ENCODE assay signal across 9 mouse cellular contexts in the genomic region with DNA sequence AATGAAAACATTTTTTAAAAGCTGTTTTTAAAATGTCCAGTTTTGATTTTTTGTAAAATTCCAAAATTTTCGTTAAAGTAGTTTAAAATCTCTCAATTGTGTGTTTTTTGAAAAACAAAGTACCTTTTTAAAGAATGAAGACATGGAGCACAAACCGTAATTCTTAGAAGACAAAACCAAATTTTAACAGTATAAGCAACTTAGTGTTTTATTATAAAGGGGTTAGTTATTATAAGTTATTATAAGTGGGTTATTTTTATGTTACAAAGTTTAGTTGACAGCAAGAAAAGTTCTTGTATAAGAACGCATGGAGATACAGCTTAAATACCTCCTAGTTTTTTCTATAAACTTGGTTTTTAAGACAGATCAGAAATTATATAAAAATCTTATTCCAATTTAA. TPM values are rescaled to one million over a fixed set of nuclear protein-coding genes. Genes with fewer than 3 reads are reported as not detected.
A peak's percentile ranks its signal among the peaks of the same experiment; 100 is the strongest.
DNase-seq lines count a peak whose midpoint lies in the region; ATAC-seq and TF ChIP-seq lines count a peak whose summit lies in the region.
"Had no signal": no experiment of that assay in that cellular context is flagged by ENCODE, and none has a peak within 500 bp of the region (broad histone marks: within the 10 kb centered on the region; RNA-seq: fewer than 3 reads in every experiment).

No protein-coding gene starts in this region.

- WGBS in heart, embryonic 13.5 days = 80% methylated on average over 3 of the region's 3 CpGs
- WGBS in forebrain, embryonic 12.5 days = 92% methylated on average over 3 of the region's 3 CpGs
- WGBS in liver, embryonic 15.5 days (ENCODE audit: insufficient replicate concordance) = 46% methylated on average over 3 of the region's 3 CpGs

- dilution Hi-C loops in CH12.LX (cut with MboI; ENCODE audit: extremely low pct_ligation_motif_present, extremely low pct_unique_long_range_greater_than_20kb, low sequenced_read_pairs) = no loop called here

- peak overlapping the region; percentile 64 for H3K4me3 ChIP-seq in heart, embryonic 13.5 days
- H3K4me3 ChIP-seq in CH12.LX (replicated peaks in 1 of 3; ENCODE audit: low read depth in 2 of 3, low read length in 2 of 3, poor library complexity in 1 of 3) = peak overlapping the region; percentile 66 to 98 (median 71)
- no peak overlapping the region for H3K4me3 ChIP-seq in forebrain, embryonic 12.5 days (replicated peaks)
- peak overlapping the region; percentile 61 for H3K4me3 ChIP-seq in liver, embryonic 15.5 days (replicated peaks)

- peaks cover 45% of the 10 kb centered on the region for H3K79me2 ChIP-seq in CH12.LX (replicated peaks; ENCODE audit: control insufficient read depth, extremely low read depth, insufficient read depth, poor library complexity, severe bottlenecking)

- in situ Hi-C loops in CH12.LX (cut with MboI; ENCODE audit: low pct_ligation_motif_present, low pct_unique_long_range_greater_than_20kb, low sequenced_read_pairs) = no loop called here

- no peaks in the 10 kb centered on the region for H3K36me3 ChIP-seq in heart, embryonic 13.5 days
- peaks cover 11 to 23% of the 10 kb centered on the region in 2 experiments for H3K36me3 ChIP-seq in CH12.LX (replicated peaks in 1 of 2; ENCODE audit: control insufficient read depth in 1 of 2, insufficient read depth in 1 of 2, low read length in 1 of 2)
- no peaks in the 10 kb centered on the region for H3K36me3 ChIP-seq in forebrain, embryonic 12.5 days (replicated peaks)
- H3K36me3 ChIP-seq in liver, embryonic 15.5 days (replicated peaks) = 0 out of 2 replicates have a peak, but pooled peaks cover 2% of the 10 kb centered on the region

- no peak for DNase-seq in heart, adult 11 months
- DNase-seq in CH12.LX (ENCODE audit: extremely low read depth) = no peak
- DNase-seq in frontal cortex, postnatal 36 days (ENCODE audit: low spot score in 2 of 2) = no peak
- DNase-seq in embryo, embryonic 10 days (ENCODE audit: low spot score) = no peak

- no peak for TF ChIP-seq CTCF in CH12.LX (conservative IDR thresholded peaks at IDR 0.05 in 1 of 2, IDR thresholded peaks at IDR 0.05 in 1 of 2; ENCODE audit: low read depth in 2 of 2, low read length in 2 of 2)

- H3K4me1 ChIP-seq in heart, embryonic 13.5 days = no peaks in the 10 kb centered on the region
- H3K4me1 ChIP-seq in CH12.LX (ENCODE audit: control insufficient read depth in 1 of 2, insufficient read depth in 2 of 2) = peaks cover 2 to 24% of the 10 kb centered on the region in 2 experiments; a peak in 3 of 4 replicates
- H3K4me1 ChIP-seq in forebrain, embryonic 12.5 days = peaks cover 8% of the 10 kb centered on the region
- H3K4me1 ChIP-seq in liver, embryonic 15.5 days (replicated peaks) = peaks cover 12% of the 10 kb centered on the region

- H3K9ac ChIP-seq in heart, embryonic 13.5 days = peak overlapping the region; percentile 77; the same call in 1 of the 2 replicates
- peak overlapping the region; percentile 95 for H3K9ac ChIP-seq in CH12.LX (ENCODE audit: insufficient read depth, low read depth)
- H3K9ac ChIP-seq in forebrain, embryonic 12.5 days = no peak overlapping the region
- H3K9ac ChIP-seq in liver, embryonic 15.5 days = peak overlapping the region; percentile 49; the same call in 1 of the 2 replicates

- H3K9me3 ChIP-seq in heart, embryonic 13.5 days = no peaks in the 10 kb centered on the region
- no peaks in the 10 kb centered on the region for H3K9me3 ChIP-seq in CH12.LX (replicated peaks; ENCODE audit: low read length)
- no peaks in the 10 kb centered on the region for H3K9me3 ChIP-seq in forebrain, embryonic 12.5 days
- no peaks in the 10 kb centered on the region for H3K9me3 ChIP-seq in liver, embryonic 15.5 days (replicated peaks)

- TF ChIP-seq RAD21 in CH12.LX (IDR thresholded peaks at IDR 0.05; ENCODE audit: low read depth, low read length) = no peak

- no peak overlapping the region for H3K27ac ChIP-seq in heart, embryonic 13.5 days (replicated peaks)
- no peak overlapping the region for H3K27ac ChIP-seq in CH12.LX (ENCODE audit: insufficient read depth, low read depth)
- no peak overlapping the region for H3K27ac ChIP-seq in forebrain, embryonic 12.5 days
- H3K27ac ChIP-seq in liver, embryonic 15.5 days (replicated peaks) = peak overlapping the region; percentile 86; the same call in 1 of the 2 replicates

- H3K4me2 ChIP-seq in heart, embryonic 13.5 days = peak overlapping the region; percentile 70
- no peak overlapping the region; the same call in 1 of the 2 replicates for H3K4me2 ChIP-seq in CH12.LX (ENCODE audit: insufficient read depth, low read depth, poor library complexity, severe bottlenecking)
- H3K4me2 ChIP-seq in forebrain, embryonic 12.5 days = peak overlapping the region; percentile 59
- peak overlapping the region; percentile 78 for H3K4me2 ChIP-seq in liver, embryonic 15.5 days

- H3K27me3 ChIP-seq in heart, embryonic 13.5 days (replicated peaks) = no peaks in the 10 kb centered on the region
- H3K27me3 ChIP-seq in CH12.LX (replicated peaks) = no peaks in the 10 kb centered on the region
- no peaks in the 10 kb centered on the region for H3K27me3 ChIP-seq in forebrain, embryonic 12.5 days
- H3K27me3 ChIP-seq in liver, embryonic 15.5 days = no peaks in the 10 kb centered on the region

- no peak for TF ChIP-seq EP300 in CH12.LX (IDR thresholded peaks at IDR 0.05; ENCODE audit: low read length)

- ATAC-seq in heart, embryonic 13.5 days (ENCODE audit: extremely low read depth, insufficient number of reproducible peaks, low FRiP score, low TSS enrichment) = no peak
- ATAC-seq in forebrain, embryonic 12.5 days (ENCODE audit: low FRiP score) = no peak
- ATAC-seq in liver, embryonic 15.5 days (ENCODE audit: insufficient read depth) = no peak
- ATAC-seq in frontal cortex, adult (ENCODE audit: low TSS enrichment) = no peak

- no peak for TF ChIP-seq POLR2A in CH12.LX (IDR thresholded peaks at IDR 0.05; ENCODE audit: low read depth, low read length)

TF ChIP-seq in CH12.LX, 34 proteins besides CTCF, POLR2A, EP300 and RAD21:
- TF ChIP-seq MAFK (IDR thresholded peaks at IDR 0.05; ENCODE audit: insufficient replicate concordance, low read length) (no peak), CHD1 (IDR thresholded peaks at IDR 0.05; ENCODE audit: low read depth, low read length) (0 out of 2 replicates have a peak, but pooled peaks have one; percentile 18)
TF ChIP-seq in CH12.LX: peak in this region for 1.

RNA-seq across cellular contexts. Expression of a gene that starts 0.6 kb away (rescaled TPM):
- polyA plus RNA-seq in heart, embryonic 13.5 days (2015; fragmentation: Nextera tagmentation; extraction: Ambion mirVana) = 2.2 and 2.7 TPM in 2 replicates
- total RNA-seq in CH12.LX (2012; rRNA removed) = 32.2 and 39.6 TPM in 2 replicates
- total RNA-seq in CH12.LX (2014; rRNA removed) = 42.6 and 46.2 TPM in 2 replicates
- 34.4 and 41.9 TPM in 2 replicates for polyA plus RNA-seq in CH12.LX (2012; ENCODE audit: insufficient read length, low read depth)
- polyA plus RNA-seq in forebrain, embryonic 12.5 days (2016; fragmentation: Nextera tagmentation; extraction: Ambion mirVana) = 1.6 and 1.9 TPM in 2 replicates
- polyA plus RNA-seq in liver, embryonic 15.5 days (2015; fragmentation: Nextera tagmentation; extraction: Ambion mirVana) = 4.6 and 5.2 TPM in 2 replicates

RNA-seq across cellular contexts. Expression of a gene that starts 8.3 kb away (rescaled TPM):
- polyA plus RNA-seq in heart, embryonic 13.5 days (2015; fragmentation: Nextera tagmentation; extraction: Ambion mirVana) = 0.20 and 0.27 TPM in 2 replicates
- total RNA-seq in CH12.LX (2012; rRNA removed) = not detected in 2 replicates
- total RNA-seq in CH12.LX (2014; rRNA removed) = not detected in 2 replicates
- not detected in 2 replicates for polyA plus RNA-seq in CH12.LX (2012; ENCODE audit: insufficient read length, low read depth)
- polyA plus RNA-seq in forebrain, embryonic 12.5 days (2016; fragmentation: Nextera tagmentation; extraction: Ambion mirVana) = 0.12 TPM in 1 of 2 replicates, not detected in the other
- 1.2 and 1.6 TPM in 2 replicates for polyA plus RNA-seq in liver, embryonic 15.5 days (2015; fragmentation: Nextera tagmentation; extraction: Ambion mirVana)
- polyA plus RNA-seq: brain, embryonic 14.5 days had no signal

RNA-seq across cellular contexts. Expression of a gene that starts 24.6 kb away (rescaled TPM):
- not detected in 2 replicates for polyA plus RNA-seq in heart, embryonic 13.5 days (2015; fragmentation: Nextera tagmentation; extraction: Ambion mirVana)
- not detected in 2 replicates for total RNA-seq in CH12.LX (2012; rRNA removed)
- total RNA-seq in CH12.LX (2014; rRNA removed) = not detected in 2 replicates
- not detected in 2 replicates for polyA plus RNA-seq in CH12.LX (2012; ENCODE audit: insufficient read length, low read depth)
- not detected in 2 replicates for polyA plus RNA-seq in forebrain, embryonic 12.5 days (2016; fragmentation: Nextera tagmentation; extraction: Ambion mirVana)
- not detected in 2 replicates for polyA plus RNA-seq in liver, embryonic 15.5 days (2015; fragmentation: Nextera tagmentation; extraction: Ambion mirVana)
- polyA plus RNA-seq: brain, embryonic 14.5 days had no signal

RNA-seq across cellular contexts. Expression of a gene that starts 48.0 kb away (rescaled TPM):
- polyA plus RNA-seq in heart, embryonic 13.5 days (2015; fragmentation: Nextera tagmentation; extraction: Ambion mirVana) = not detected in 2 replicates
- total RNA-seq in CH12.LX (2012; rRNA removed) (5.4 and 6.4 TPM in 2 replicates), CH12.LX (2014; rRNA removed) (41.1 TPM in 2 replicates)
- polyA plus RNA-seq in CH12.LX (2012; ENCODE audit: insufficient read length, low read depth) = 33.3 and 36.6 TPM in 2 replicates
- polyA plus RNA-seq in forebrain, embryonic 12.5 days (2016; fragmentation: Nextera tagmentation; extraction: Ambion mirVana) = not detected in 2 replicates
- polyA plus RNA-seq in liver, embryonic 15.5 days (2015; fragmentation: Nextera tagmentation; extraction: Ambion mirVana) = not detected in 2 replicates
